Mouse (Mus musculus) heart, postnatal 4 days (tissue): ENCODE results near the gene Aggf1. TPM values are rescaled to one million over a fixed set of nuclear protein-coding genes. Genes with fewer than 3 reads are reported as not detected.

Source experiments
- DNase-seq: peaks from one replicate; pipeline ENCODE4 v3.0.0; 2021
- total RNA-seq, 2 experiments: library from RNA; stranded (reverse); gene quantifications; 2 replicates each; pipeline ENCODE4 v1.2.3; 2021

Gene Aggf1
- total RNA-seq, 2 experiments from 2014 or later: 27.9 to 28.3 TPM

- DNase-seq: no peak
Measured at GRCm38 (mm10) chr13:95332086-95332899, 42.9 kb downstream of the Aggf1 start.

DNA sequence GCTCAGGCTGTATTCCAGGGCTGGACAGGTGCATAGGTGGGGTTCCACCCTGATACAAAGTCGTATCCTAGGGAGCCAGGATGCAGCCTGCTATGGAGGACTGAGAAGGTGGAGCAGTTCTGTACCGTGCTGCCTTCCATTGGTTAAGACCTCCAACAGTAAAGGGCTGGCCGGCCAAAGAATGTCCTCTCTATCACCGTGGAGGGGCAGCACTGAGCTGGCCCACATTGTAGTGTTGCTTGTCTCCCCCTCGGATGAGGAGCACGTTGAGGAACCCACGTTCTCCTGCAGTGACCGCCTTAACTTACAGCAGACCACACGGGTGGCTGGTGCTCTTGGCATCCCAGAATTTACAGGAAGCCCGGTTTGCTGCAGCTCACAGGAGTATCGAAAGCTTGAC, 44.6 kb downstream of the Aggf1 start:
- DNase-seq: no peak

DNA sequence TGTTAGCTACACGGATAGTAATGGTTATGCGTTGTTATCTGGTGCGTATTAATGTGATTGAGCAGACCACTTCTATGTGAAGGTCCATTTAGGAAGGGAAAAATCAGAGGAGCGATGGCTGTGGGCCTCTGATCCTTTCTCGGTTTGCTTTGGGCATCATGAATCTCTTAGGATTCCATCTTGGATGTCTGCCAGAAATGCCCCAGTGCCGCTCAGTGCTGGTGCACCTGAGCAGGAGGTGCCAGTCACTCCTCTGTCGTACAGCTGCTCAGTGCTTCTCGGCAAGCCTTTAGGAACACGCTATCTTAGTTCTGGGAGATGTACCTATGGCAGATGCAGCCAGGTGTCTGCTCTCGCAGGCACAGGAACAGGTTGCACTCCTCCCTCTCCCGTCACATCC, 46.4 kb downstream of the Aggf1 start:
- no peak for DNase-seq

- DNase-seq: peak; percentile 50
Measured at GRCm38 (mm10) chr13:95327345-95327741, 47.8 kb downstream of the Aggf1 start.

GRCm38 (mm10) chr13:95326611-95327344, 48.4 kb downstream of the Aggf1 start:
- no peak for DNase-seq

DNA sequence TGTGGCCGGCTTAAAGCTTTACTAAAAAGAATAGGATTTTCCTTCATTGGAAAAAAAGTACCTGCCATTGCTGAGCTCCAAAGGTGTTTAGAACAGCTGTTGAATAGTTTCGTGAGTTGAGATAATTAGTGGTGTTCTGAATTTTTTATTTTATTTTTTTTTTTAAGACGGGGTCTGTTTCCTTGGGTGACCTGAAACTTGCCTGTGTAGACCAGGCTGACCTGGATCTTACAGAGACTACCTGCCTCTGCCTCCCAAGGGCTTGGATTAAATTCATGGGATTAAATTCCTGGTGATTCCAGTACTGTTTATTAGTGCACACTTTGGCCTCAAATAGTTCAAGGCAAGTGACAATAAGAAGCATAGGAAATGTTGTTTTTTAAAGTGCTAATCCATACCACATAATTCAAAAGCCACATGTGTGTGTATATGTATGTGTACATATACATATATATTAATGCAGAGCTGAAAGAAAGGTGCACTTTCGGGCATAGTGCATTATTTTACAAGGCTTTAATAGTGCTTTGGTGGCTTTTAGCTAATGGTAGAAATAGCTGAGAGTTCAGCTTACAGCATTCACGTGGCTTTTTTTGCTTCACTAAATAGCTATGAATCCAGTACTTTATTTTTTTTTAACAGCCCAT, 49.1 kb downstream of the Aggf1 start:
- DNase-seq: no peak

GRCm38 (mm10) chr13:95325080-95325906, 49.9 kb downstream of the Aggf1 start:
- DNase-seq: peak; percentile 81

DNA sequence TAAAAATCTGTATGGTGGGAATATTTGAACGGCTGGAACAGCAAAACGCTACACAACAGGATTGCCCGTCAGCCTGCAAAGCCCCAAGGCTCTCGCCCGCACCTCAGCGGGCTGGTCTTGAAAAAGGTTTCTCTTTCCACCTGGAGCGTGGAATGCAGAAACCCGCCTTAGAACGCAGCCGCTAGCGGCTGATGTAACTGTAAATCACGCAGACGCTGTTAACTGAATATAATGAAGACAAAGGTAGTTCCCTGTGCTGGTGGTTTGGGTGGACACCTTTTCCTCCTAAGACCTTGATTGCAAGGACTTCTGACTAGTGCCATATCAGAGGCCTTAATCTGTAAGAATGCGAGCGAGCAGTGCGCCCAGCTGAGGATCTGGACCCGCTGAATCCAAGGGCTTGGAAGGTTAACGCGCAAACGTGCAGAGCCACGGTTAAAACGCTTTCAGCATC, 50.5 kb downstream of the Aggf1 start:
- DNase-seq: peak; percentile 19

DNA sequence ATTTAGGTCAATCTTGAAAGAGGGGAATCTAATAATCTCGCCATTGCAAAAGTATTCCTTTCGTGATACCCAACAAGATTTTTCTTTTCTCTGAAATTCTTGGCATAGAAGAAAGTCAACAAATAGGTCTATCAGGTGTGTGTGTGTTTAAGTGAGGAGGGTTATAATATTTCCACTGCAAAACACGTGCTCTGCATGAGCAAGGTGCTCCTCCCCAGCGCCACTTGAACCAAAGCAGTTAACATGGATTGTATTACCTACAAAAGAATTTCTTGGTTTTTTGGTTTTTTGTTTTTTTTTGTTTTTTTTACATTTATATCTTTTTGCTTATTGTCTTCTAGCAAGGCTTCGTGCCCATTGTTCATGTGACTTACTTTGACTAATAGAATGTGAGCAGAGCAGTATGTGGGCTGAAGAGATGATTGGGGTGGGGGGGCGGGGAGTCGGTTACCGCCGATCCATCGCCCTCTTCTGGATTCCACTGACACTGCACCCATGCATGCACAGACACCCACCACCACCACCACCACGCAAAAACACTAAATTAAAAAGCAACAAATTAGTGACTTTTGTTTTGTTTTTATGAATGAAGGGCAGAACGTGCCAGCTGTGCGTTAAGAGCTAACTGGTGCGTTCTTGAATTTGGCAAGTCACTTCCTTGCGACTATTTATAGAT, 51.1 kb downstream of the Aggf1 start:
- peak; percentile 80 for DNase-seq

DNA sequence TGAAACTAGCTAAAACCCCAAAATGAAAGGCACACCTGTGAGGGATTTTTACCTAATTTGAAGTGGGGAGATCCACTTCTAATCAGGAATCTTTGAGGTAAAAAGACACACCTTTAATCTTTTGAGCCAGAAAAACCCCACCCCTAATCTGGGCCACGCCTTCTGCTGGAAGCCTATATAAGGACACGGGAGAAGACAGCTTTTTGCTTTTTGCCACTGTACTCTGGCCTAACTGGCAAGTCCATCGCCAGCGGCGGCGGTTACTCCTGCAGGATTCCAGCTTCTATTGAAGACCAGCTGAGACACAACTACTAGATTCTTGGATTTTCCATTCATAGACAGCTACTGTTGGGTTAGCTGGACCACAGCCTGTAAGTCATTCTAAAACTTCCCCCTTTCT, 51.8 kb downstream of the Aggf1 start, which contains the start of gene Zbed3:
TSS of gene Zbed3 (plus strand) at position 213 of the 400 bp plus-strand sequence.
- no peak for DNase-seq

GRCm38 (mm10) chr13:95320451-95320850, 54.7 kb downstream of the Aggf1 start:
- no peak for DNase-seq

DNA sequence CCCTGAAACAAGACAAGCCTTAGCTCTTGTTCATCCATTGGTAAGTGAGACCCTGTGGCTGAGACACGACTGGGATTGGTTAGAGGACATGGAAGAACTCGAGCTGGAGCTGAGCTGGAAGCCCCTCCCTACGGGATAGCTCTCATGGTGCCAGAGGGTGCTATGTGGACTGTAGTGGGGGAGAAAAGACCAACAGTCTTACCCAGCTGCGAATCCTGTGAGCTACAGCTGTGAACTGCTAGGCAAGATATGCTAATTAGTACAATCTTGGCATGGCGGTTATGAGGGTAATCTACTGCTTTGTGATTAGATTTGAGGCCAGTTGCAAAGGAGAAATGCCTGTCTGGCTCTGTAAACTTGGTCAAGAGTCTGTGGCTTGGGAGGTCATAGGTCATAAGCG, 56.0 kb downstream of the Aggf1 start:
- DNase-seq: no peak

- no peak for DNase-seq
Measured at GRCm38 (mm10) chr13:95312016-95312415, 63.1 kb downstream of the Aggf1 start.

DNA sequence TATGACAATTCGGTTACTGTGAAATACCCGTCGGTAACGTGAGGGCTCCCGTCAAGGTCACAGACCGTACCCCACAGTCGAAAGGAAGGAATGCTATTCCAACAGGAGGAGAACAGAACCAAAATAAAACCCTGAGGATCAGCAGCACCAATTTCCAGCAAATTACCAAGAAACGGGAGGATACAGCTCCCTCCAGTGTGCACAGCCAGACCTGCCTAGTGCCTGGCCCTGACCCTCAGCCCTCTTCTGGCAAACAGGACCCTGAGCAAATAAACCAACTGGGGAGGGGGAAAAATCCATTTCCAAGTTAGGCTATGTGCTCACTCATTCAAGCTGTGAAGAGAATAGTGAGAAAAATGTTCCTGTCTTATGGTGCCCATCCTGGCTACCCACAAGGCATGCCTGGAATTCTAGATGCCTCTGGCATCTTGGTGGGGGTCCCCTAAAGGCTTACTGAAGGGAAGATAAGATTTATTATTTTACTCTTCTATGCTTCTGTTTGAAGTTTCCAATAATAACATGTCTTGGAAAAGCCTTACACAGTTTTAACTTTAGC, 68.0 kb downstream of the Aggf1 start:
- DNase-seq: no peak

DNA sequence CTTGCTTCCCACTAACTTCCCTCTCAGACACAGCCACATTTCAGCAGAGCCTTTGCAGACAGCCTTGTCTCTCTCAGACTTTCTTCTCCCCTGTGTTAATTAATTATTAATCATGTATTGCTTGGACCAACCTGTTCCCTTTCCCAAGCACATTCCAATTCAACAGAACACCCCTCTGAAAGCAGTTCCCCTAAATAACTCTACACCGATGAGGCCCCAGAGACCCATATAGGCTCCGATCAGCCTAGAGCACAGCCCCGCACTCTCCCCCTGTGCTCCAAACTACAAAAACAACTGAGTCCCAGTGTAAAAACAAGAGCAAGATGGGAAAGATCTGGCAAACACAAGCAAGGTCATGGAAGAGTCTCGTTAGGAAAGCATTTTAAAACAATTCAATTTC, 68.6 kb downstream of the Aggf1 start:
- no peak for DNase-seq

Other genes starting within 250 kb of the Aggf1 start
- 1 to 10 TPM; 3.1 to 4.3 TPM for gene Pde8b, start 125.0 kb downstream of the Aggf1 start, total RNA-seq
- gene Zbed3, start 51.7 kb downstream of the Aggf1 start, total RNA-seq: 10 to 100 TPM; 47.5 to 49.6 TPM
- gene Crhbp, start 69.6 kb upstream of the Aggf1 start, total RNA-seq: not detected
- not detected for gene S100z, start 103.4 kb upstream of the Aggf1 start, total RNA-seq
- 1 to 10 TPM; 2.5 to 2.7 TPM for gene F2rl1, start 149.9 kb upstream of the Aggf1 start, total RNA-seq
- 10 to 100 TPM; 66.3 to 72.7 TPM for gene F2r, start 243.1 kb upstream of the Aggf1 start, total RNA-seq